Mouse (Mus musculus) spleen, postnatal 14 days (tissue): ENCODE results near the gene Diras2.

Experiments
- DNase-seq, 2 experiments: peaks; one replicate each; pipeline ENCODE4 v3.0.0; 2021 to 2022; ENCODE audit warnings: low spot score in 2 of 2

Gene Diras2

DNA sequence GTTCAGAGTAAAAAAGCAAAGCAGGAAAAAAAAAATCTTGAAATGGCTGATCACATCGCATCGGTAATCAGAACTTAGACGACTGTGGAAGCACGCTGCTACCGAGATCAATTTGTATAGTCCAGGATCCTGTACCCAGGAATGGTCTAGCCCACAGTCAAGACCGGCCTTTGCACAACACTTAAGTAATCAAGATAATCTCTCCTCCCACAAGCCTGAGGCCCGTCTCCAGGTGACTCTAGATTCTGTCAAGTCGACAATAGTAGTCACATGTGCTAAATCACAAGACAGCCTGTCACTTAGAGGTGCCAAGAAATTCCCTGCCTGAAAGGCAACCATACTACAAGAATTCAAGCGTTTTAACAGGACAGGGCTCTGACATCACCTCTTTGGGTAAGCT lies at the start of gene Diras2:
Diras2 (minus strand) TSS at position 159 of the 400 bp plus-strand sequence.
- no peak for DNase-seq

GRCm38 (mm10) chr13:52578776-52579175 lies 47.7 kb upstream of the Diras2 start:
- DNase-seq = no peak

DNA sequence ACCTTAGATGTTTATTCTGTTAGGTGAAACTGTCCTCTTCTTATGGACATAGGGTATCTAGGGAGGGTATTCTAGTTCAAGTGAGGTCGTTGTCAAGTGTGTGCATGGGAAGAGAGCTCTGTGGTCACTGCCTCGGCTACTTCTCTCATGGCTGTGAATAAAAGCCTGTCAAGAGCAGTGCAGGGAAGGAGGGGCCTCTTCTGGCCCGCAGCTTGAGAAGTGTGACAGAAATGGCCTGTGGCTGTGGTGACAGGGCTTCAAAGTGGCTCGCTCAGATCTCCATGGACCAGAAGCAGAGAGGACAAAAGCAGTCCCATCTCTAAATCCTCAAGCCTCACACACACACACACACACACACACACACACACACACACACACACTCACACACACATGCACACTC lies 46.9 kb upstream of the Diras2 start:
- no peak for DNase-seq

GRCm38 (mm10) chr13:52577326-52577920 lies 46.3 kb upstream of the Diras2 start:
- DNase-seq = no peak

GRCm38 (mm10) chr13:52576841-52577240 lies 45.8 kb upstream of the Diras2 start:
- DNase-seq = no peak

DNA sequence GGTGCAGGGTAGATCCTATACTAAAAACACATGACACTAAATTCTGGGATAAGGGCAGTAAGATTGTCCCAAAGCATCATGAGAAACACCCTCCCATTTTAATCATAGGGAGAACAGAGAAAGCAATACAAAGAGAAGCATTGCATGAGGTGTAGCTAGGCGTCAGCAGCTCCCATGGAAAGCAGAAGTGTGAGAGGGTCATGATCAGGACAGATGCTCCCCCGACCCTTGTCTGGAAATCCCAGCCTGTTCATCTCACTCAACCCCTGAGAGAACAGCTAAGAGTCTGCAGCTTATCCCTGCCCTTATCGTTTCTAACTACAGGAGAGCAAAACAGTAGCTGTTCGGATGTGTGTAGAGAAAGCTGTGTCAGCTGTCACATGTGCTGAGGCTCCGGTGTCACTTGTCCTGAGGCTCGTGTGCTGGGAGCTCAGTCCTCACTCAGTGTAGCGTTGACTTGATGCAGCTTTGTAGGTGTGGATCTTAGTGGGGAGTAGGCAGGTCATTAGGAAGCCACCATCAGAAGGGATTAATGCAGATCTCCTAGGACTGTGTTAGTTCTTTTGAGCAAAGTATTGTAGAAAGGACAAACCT lies 45.0 kb upstream of the Diras2 start:
- DNase-seq = no peak

- DNase-seq = no peak
Observed at GRCm38 (mm10) chr13:52575483-52575882, 44.4 kb upstream of the Diras2 start.

DNA sequence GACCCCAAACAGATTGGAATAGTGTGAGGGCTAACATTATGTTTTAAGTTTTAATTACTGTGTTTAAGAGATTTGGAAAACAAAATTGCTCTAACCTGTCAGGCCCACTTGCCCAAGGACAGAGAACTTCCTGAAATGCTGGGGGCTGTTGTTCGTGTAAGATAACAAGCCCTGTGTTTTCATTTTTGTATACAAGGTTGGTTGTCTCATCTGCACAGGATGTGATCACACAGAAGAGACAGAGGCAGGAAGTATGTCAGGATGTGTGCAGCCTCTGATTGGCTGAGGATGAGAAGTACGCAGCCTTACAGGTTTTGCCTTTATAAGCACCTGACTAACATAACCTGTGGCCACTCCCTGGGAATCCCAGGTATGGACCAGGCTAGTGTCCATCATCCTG lies 43.2 kb upstream of the Diras2 start:
- no peak for DNase-seq

GRCm38 (mm10) chr13:52572451-52573446 lies 41.7 kb upstream of the Diras2 start:
- DNase-seq = peak in 1 of 2 experiments; percentile 51

GRCm38 (mm10) chr13:52571591-52572384 lies 40.7 kb upstream of the Diras2 start:
- DNase-seq = no peak

GRCm38 (mm10) chr13:52570276-52570675 lies 39.2 kb upstream of the Diras2 start:
- no peak for DNase-seq

DNA sequence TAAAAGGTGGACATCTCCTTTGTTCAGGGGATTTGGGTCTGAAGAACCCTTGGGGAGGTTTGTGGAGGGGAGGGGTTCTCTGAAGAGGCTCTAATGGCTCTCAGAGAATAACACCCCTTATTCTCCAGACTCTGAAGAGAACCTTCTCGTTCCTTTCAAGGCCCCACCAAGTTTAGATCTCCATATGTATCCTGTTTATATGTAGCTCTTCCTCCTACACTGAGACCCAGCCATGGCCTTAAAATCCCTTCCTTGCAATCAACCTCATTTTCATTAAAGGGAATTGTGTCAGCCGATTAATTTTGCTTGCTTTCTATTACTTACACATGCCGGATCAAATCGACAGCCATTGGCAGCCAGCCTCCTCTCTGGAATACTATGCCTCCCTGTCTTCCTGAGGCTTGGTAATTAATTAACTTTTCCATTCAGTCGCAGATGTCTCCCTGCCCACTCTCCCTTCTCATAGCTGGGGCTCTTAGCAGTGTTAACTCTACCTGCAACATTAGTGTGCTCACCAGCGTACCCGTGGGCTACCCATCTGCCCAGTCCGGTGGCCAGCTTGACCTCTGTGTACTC lies 38.2 kb upstream of the Diras2 start:
- no peak for DNase-seq

DNA sequence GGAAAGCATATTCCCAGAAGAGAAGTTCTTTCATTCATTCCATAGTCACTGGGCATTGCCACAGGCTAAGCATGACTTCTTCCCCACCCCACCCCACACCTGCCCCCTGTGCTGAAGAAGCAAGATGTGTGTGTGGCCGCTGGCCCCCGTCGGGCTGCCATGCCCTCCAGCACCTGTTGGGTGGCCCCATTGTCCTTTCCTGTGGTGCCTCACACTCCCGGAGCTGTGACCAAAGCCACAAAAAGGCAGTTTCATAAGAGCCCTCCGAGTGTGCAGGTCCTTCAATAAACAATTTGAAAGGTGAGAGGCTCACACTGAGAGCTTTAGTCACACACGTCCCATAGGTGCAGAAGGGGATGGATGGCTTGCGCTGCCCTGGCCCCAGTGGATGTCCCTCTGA lies 35.7 kb upstream of the Diras2 start:
- peak in 1 of 2 experiments; percentile 34 for DNase-seq

DNA sequence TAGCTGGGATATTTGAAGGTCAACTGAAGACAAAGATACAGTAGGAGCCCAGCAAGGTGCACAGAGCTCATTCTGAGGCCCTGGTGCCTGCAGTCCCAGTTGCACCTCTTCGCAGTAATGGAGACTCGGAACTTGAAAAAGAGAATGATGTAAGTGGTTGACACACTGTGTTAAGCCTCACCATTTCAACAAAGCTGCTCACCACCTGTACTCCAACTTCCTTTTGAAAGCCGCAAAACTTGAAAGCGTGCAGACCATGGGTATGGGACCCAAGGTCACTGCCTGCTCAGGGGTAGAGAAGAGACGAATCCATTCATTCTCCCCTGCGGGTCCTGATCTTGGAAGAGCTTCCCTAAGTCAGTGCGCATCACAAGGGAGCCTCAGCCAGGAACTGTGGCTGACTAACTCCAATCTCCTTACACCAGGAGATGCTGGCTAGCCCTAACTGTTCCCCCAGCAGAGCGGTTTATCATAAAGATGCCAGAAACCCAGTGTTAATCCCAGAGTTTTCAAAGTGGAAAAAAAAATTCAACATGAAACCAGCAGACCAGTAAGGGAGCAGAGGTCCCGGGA lies 35.2 kb upstream of the Diras2 start:
- DNase-seq = no peak

DNA sequence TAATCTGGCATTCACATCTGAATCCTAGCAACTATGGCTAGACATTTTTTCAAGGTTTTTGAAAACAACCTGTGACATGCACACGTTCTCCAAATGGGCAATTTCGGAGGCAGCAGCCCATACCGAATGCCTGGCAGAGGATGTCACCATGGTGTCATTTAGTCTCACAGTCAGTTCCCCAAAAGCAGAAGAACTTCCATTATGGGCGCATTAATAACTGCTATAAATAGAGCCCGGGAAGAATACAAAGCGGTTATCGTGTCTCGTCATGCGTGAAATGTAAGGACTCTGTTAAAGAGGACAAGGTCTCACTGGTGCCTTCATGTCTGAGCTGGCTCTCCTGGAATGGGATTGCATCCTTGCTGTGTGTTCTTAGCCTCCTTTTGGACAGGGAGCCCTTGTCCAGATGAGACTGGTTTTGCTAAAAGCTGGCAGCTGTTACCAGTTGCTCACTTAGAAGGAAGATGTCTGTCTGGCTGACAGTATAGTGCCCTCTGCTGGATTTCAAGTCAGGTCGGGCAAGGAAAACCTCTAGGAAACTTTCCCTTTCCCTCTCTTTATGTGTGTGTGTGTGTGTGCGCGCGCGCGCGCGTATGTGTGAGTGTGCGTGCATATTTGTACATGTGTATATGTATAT lies 34.1 kb upstream of the Diras2 start:
- DNase-seq = no peak

GRCm38 (mm10) chr13:52562166-52562571 lies 31.1 kb upstream of the Diras2 start:
- DNase-seq = no peak

- DNase-seq = no peak
Observed at GRCm38 (mm10) chr13:52561367-52562165, 30.5 kb upstream of the Diras2 start.

GRCm38 (mm10) chr13:52557421-52557820 lies 26.3 kb upstream of the Diras2 start:
- DNase-seq = no peak

- no peak for DNase-seq
Observed at GRCm38 (mm10) chr13:52554722-52555121, 23.6 kb upstream of the Diras2 start.
